Mouse (Mus musculus) bone marrow, adult 2 months (tissue): ENCODE results near the gene Arhgef39.
A peak's percentile ranks its signal among the peaks of the same experiment; 100 is the strongest.

Source experiments
- CTCF ChIP-seq: fragments of 200-500 bp; IDR thresholded peaks from 2 replicates; pipeline ENCODE4 v1.5.1; 2011; ENCODE audit warnings: low read length, control low read depth; ENCODE audit not compliant: control insufficient read depth, insufficient read depth
- POLR2A ChIP-seq: fragments of 200-500 bp; IDR thresholded peaks from 2 replicates; pipeline ENCODE4 v1.6.1; 2011; ENCODE audit warnings: low read depth, mild to moderate bottlenecking, control low read depth, low read length, borderline replicate concordance; ENCODE audit not compliant: control insufficient read depth

- no peak for TF ChIP-seq POLR2A
- peak; percentile 79 for TF ChIP-seq CTCF
Observed at GRCm38 (mm10) chr4:43530581-43530980, 31.1 kb upstream of the Arhgef39 start.
